Mouse (Mus musculus): ENCODE data around the gene Ssh1.

GRCm38 (mm10) chr5:114035111-114035510 lies 41.4 kb upstream of the Ssh1 start:
- no peak for TF ChIP-seq CTCF (IDR thresholded peaks at IDR 0.05; ENCODE audit: low read depth)
- TF ChIP-seq EP300 (IDR thresholded peaks at IDR 0.05; ENCODE audit: low read depth), result no peak

Data from liver, postnatal 0 days (tissue).